Mouse (Mus musculus) c-Kit-positive CD71-negative TER-119-negative erythroid progenitor cells, embryonic 14.5 days (primary cell): ENCODE measurements around the gene Prss3.
"Not testable (repeated sequence)": the region's sequence is repeated elsewhere in the genome, so short reads cannot be mapped to it uniquely, and the experiment has no call there.

Experiments used
- DNase-seq: peaks from one replicate; pipeline ENCODE4 v3.0.0-alpha.2; 2013; ENCODE audit warnings: low read depth

Gene Prss3

GRCm38 (mm10) chr6:41377578-41377977 lies at the start of gene Prss3:
Prss3 (minus strand) TSS chr6:41377678.
- DNase-seq, result not testable (repeated sequence)

GRCm38 (mm10) chr6:41392056-41392455 lies 14.6 kb upstream of the Prss3 start, which contains the start of gene Gm5771:
Gm5771 (plus strand) TSS chr6:41392356.
- not testable (repeated sequence) for DNase-seq

GRCm38 (mm10) chr6:41391640-41392039 lies 14.2 kb upstream of the Prss3 start:
- DNase-seq, result not testable (repeated sequence)

- DNase-seq, result no peak
These were observed 9.3 kb upstream of the Prss3 start for GRCm38 (mm10) chr6:41386781-41387180.

- not testable (repeated sequence) for DNase-seq
These were observed 3.7 kb downstream of the Prss3 start for GRCm38 (mm10) chr6:41373772-41374171.

- DNase-seq, result no peak
These were observed 23.5 kb downstream of the Prss3 start, which contains the start of gene Try10 for GRCm38 (mm10) chr6:41353932-41354331. Try10 (plus strand) TSS chr6:41354105.
